Mouse (Mus musculus) R1 (cell line): ENCODE data around the gene Phtf2.
A peak's percentile ranks its signal among the peaks of the same experiment; 100 is the strongest.
"Not testable (repeated sequence)": the region's sequence is repeated elsewhere in the genome, so short reads cannot be mapped to it uniquely, and the experiment has no call there.

ENCODE experiments used
- DNase-seq: peaks from one replicate; pipeline ENCODE4 v3.0.0-alpha.2; 2018; ENCODE audit warnings: low read depth, low spot score

Gene Phtf2

DNA sequence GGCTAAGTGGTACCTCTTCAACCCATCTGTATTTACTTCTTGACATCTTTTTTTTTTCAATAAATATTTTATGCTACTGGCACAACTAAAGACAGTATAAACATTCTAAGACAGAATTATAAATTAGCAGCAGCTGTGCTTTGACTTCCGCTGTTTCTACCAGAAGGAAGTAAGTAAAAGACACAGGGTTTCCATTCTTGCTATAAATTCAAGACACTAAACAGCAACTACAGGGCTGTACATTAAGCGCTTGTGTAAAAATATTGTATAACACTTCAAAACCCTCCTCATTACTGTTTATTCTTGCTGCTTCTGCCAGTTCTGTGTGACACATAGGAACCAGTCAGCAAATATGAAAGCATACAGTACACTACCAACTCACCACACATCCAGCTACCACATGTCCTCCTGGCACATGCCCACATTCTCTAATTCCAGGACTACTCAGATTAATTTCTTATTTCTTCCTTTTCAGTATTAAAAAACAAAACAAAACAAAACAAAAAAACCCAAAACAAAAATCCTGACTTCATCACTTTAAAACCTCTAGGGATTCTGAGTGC, 16.6 kb downstream of the Phtf2 start:
- DNase-seq: no peak

DNA sequence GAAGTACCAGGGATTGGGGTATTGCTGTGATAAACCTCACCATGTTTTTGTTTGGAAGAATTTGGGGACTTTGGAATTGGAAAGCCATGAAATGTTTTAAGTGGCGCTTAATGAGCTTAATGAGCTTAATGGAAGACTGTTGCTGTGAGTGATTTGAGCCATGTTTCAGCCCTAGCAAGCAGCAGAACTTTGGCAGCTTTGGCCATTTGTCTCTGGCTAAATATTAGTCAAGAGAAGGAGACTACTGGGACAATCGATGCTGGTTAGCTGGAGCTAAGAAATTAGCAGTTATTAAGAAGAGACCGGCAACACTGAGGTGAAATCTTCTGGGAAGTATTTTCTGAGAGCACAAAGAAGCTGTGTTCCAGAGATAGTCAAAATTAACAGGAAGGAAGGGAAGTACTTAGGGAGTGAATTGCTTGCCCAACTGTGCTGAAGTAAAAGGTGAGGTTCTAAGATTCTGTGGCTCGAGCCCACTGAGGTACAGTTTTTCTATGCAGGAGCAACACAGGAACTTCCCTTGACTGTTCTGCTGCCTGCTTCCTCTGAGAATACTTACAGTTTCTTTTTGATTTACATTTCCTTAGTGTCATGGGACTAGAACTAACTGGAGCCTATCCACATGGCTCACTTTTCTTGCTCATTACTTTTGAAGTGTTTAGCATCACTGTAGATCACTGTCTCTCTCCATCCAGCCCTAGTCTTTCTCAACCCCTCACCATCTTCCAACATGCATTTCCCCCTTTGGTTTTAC, 17.5 kb downstream of the Phtf2 start:
- DNase-seq: no peak

DNA sequence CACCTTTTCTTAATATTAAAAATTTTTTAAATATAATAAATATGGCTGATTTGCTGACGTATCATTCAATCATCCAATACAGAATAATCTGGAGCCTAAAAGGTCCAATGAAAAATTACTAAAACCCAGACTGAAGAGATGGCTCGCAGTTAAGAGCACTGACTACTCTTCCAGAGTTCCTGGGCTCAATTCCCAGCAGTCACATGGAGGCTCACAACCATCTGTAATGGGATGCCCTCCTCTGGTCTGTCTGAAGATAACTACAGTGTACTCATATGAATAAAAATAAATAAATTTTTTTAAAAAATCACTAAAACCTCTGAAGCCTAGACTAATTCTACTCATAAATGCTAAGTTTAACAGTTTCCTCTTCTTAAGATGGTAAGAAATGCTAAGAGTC, 20.0 kb downstream of the Phtf2 start:
- no peak for DNase-seq

DNA sequence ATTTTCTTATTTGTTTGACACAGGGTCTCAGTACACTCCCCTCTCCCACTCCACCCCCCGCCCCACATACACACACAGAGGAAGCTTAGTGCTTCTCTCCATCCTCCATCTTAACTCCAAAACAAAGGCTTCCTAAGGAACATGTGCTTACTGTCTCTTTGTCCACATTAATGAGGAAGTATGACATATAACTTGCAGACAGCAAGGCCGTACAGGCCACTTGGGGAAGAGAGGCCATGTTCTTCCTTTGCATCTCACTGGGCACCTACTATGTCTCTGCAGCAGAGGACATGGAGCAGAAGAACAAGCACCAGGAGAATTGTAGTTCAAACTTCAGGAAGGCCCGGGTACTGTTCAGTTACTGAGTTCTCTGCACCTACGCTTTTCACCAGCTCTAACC, 21.4 kb downstream of the Phtf2 start:
- no peak for DNase-seq

DNA sequence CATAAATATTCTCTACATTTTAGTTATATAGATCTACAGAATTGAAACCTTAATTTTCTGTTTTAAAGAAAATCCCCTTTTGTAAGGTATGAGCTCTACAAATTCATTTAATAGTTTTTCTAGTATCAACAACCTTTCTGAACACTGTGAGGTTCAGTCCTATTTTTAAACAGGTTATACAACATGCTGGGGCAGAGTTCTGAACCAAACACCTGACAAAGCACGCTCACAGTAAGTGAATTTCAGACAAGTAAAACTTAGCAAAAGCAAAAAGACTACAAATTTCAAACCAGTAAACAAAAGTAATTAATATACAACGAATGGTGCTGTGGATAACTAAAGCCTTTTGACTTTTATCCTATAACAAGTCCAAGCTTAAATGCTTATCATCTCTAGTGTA, 23.5 kb downstream of the Phtf2 start:
- no peak for DNase-seq

DNA sequence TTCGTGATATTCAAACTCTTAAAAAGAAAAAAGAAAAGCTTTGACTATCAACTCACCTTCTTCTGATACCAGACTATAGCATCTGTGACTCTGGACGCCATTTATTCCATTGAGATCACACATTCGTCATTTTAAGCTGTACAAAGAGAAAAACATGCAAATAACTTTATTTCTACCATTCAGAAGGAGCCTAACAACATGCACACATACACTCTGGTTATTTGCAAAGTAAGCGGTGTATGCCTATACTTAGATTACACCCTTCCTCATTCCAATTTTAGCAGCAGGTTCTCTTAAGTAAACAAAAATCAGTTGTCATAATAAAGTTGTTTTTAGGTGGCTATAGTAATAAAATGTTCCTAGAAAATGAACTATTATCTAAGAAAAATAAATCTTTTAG, 26.9 kb downstream of the Phtf2 start:
- DNase-seq: no peak

DNA sequence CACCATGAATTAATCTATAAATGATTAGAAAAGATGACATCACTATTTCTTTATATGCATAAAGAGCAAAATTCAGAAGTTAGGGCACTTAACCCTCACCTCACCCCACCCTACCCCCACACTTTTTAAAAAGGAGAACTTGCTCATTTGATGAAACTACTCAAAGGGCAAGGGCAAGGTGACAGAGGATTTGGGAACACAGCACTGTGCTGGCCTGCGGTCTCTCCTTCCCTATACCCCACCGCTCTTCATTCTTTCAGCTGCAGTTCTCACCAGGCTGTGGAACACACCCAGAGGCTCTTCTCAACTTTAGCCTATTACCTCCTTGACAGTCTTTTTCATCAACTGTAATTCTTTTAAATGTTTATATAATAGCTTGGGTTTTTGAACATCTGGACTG, 34.9 kb downstream of the Phtf2 start:
- no peak for DNase-seq

DNA sequence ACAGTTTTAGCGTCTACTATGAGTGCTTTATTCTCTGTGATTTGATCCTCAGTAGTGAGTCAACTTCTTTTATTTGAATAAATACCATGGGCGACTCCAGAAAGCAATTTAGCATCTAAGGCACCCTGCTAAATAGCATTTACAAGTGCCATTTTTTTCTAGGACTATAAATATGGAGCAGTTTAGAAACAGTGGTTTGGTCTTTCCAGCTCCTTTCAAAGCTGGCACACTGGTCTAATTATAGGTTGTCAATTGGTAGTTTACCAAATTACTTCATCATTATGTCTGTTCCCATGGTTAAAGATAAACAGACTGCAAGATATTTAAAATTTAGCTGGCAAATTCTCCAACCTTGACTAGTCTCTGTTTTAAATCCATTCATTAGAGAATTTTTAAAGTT, 38.1 kb downstream of the Phtf2 start:
- no peak for DNase-seq

DNA sequence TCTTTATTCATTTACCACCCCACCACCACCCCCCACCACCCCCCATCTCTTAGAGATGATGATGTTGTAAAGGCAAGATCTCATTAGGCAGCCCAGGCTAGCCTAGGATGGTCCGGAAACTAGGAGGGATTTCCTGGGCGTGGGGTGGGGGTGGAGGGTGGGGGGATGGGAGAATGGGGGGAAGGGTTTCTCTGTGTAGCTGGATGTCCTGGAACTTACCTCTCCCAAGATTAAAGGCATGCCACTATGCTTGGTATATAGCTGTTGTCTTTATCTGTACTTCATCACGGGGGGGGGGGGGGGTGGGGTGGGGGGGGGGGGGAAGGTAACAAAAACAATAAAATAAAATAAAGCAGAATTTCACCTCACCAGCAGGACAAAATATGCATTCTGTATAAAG, 38.5 kb downstream of the Phtf2 start:
- DNase-seq: no peak

DNA sequence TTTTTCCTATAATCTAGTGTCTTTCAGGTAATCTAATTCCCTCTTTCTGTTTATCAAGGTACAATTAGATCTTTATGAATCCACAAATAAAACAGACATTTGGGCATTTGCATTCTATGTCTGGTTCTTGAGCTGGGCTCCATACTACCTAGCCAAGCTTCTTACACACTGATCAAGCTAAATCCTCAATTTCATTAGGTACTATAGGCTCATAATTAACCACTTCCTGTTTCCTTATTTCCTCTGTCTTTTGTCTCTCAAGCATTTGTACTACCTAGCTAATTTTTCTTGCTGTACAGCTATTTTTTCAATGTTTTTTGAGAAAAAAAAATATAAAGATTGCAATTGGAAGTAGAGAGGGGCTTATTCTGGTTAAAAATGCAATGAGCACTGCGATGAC, 44.8 kb downstream of the Phtf2 start:
- DNase-seq: no peak

DNA sequence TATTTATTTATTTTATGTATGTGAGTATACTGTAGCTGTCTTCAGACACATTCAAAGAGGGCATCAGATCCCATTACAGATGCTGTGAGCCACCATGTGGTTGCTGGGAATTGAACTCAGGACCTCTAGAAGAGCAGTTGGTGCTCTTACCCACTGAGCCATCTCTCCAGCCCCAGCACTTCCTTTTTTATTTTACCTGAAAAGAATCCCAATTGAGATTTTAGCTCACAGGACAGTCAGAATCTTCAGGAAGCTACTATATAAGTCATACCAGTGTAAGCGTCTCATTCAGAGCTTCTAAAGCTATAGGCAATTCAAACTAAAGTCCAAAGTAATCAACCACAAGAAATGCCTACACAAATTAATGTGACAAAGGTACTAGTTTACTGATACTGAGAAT, 47.5 kb downstream of the Phtf2 start:
- DNase-seq: no peak

DNA sequence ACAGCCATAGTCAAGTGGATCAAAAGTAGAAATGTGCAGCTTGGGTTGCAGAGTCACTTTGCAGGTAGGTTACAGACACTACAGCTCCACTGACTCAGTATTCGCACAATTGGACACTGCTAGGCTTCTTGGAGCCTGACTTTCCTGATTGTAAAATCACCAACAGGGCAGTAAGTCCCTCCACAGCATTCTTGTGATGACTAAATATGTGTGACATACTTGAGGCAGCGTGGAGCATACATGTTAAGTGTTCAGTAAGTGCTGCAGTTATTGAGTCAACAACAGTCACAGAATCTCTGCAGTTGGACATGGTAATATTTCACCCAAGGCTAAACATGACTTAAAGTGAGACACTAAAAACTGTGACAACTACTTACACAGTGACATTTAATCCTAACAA, 50.5 kb downstream of the Phtf2 start:
- DNase-seq: no peak

DNA sequence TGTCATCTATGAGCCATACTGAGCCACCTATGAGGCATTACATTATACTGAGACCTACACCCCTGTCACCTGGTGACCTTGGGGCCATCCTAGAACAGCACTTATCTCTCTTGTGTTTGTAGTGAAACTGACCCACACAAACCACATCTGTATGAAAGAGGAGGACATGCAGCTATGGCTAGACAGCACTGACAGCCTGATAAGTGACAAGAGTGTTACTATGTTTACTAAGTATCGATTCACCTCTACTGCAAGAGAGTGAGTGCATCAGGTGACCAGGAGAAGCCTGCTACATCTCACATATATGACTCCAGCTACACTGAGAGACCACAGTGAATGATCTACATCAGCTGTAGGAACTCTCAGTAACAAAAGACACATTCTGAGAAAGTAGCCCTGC, 51.2 kb downstream of the Phtf2 start:
- DNase-seq: no peak

DNA sequence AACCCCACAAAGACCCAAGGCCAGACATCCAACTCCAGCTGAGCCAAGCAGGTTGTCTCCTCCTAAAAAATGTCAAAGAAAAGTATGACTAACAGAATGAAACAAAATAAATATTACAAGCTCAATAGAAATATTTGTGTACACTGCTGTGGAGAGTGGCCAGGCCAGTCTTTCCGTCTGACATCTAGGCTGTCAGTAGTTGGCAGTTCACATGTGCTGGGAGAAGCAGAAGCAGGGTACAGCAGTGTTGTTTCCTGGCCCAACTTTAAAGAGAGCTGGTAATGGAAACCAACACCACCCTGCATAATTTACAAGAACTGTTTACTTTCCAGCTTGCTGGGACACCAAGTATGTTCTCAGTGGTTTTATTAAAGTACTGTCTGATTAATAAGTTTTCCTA, 60.3 kb downstream of the Phtf2 start:
- DNase-seq: no peak

DNA sequence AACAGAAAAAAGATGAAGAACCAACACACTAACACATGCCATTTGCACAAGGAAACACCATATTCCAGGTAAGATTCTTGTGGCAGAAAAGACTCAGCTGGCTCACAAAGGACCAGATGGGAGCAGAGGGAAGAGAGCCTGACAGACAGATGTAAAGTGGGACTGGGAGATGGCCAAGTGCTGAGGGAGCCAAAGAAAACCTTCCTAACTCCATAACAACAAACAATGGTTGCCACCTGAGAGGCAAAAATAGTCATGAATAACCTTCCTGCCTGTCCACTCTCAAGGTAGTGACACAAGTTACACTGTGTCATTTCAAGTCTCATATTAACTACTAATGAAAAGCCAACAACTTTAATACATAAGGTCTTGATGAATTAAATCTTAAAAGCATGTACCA, 60.8 kb downstream of the Phtf2 start:
- DNase-seq: no peak

DNA sequence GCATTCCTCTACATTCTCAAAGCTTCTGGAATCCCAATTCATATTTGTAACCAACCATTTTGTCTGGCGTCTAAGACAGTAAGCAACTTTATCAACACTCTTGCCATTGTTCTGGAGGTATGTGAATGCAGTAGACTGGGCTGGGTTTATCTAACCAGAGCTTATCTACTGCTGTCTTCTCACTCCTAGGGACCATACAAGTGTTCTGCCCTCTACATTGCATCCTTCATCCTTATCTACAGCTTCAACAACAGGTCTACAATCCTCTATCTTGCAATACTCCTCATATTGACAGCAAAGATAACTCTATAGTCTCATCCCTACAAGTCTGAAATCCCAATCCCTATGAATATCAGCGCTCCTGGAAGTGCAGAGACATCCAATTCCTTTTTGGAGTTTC, 66.8 kb downstream of the Phtf2 start:
- no peak for DNase-seq

DNA sequence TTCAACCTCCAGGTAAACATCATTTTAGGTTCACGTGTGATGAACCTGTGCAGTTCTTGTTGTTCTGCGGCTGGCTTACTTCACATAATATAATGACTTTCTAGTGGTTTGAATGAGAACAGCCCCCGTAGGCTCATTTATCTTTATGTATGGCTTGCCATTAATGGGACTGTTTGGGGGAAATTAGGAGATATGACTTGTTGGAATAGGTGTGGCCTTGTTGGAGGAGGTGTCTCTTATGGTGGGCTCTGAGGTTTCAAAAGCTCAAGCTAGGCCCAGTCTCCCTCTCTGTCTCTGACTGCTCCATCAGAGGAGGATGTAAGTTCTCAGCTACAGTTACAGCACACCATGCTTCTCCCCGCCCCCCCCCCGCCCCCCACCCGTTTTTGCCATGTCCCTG, 71.5 kb downstream of the Phtf2 start:
- no peak for DNase-seq

DNA sequence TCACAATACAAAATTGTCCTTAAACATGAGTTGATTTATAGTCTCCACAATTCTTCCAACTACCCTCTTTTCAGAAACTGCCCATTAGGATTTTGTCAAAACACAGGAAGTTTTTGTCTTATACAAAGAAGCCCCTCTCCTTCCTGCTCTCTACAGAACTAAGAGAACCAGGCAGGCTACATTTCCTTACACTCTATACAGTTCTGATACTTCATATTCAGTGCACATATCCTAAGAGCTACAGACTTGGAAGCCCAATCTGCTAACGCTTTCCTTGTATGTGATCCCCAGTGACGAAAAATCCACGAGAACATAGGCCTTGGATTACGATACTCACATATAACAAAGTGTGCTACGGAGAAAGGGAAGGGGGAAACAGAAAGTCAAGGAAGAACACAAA, 86.0 kb downstream of the Phtf2 start:
- no peak for DNase-seq

DNA sequence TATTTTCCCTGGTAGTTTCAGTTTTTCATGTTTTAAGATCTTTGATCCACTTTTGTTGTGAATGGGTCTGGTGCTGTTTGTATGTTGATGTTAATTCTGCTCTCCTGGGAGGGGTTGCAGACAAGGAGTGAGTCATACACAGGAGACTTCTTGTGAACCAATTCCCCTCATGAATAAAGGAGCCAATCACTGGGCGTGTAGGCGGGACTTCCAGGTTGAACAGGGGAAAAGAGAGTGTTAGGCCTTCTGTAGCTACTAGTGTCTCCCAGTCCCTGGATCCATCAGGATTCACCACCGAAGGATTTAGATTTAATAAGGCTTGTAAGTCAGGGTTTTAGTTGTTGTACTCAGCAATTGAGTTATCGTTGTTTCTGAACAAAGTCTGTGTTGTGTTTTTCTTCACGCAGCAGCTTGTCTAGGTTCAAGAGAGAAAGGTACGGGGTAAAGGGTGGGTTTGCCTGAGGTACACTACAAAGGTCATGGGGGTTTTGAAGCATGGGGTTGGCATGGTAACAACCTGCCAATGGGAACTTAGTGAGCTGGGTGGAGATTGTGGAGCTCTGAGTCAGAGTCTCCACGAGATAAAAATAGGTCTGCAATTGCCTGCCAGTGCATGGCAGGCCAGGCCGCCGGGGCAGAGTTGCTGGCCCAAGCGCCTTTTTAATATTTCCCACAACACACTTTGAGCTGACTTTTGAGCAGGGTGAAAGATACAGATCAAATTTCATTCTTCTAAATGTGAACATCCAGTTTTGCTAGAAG, 90.0 kb downstream of the Phtf2 start:
- peak; percentile 80 for DNase-seq

DNA sequence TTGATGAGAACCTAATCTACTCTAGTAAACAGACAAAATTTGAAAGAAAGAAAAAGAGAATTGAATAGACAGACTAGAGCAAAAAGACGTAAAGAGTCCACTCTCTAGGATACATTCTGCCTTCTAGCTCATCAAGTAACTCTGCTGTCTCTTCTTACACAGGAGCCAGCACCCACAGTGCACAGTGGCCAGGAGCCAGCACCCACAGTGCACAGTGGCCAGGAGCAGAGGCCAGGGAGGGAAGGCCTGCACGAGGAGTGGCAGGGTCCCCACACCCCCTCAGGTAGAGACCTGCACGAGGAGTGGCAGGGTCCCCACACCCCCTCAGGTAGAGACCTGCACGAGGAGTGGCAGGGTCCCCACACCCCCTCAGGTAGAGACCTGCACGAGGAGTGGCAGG, 95.5 kb downstream of the Phtf2 start:
- not testable (repeated sequence) for DNase-seq

DNA sequence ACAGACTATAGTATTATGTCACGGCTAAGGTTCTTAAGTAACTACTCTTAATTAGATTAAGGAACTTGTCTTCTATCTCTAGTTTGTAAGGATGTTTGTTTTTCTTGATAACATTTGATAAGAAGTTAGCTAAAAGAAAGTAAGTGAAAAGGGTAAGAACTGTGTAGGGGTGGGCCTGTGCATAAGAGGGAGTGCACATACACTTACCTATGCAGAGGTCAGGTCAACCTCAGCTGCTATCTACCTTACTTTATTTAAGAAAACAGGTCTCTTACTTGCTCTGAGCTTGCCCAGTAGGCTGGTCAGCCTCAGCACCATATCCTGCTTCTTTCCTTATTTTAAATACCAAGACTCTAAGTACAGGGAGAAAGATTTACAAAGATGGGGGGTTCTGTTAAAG, 100.8 kb downstream of the Phtf2 start:
- no peak for DNase-seq

DNA sequence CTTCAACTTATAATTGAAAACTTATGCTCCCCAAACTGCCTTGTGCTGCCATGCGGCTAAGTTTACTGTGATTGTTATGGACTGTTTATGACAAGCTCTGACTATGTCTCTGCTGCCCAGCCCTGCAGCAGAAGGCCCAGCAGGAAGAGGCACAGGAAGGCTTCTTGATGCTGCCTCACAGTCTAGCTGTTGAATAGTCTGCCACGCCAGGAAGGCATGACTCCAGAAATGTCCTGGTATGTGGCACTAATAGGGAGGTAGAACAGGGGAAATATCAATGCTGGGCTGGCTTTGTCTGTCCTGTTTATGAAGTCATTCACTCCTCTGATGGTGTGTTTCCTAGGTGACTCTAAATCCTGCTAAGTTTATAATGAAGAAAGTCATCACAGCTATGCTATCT, 102.7 kb downstream of the Phtf2 start:
- no peak for DNase-seq
